Mouse (Mus musculus) CH12.LX (cell line): ENCODE results near the gene Tln2. TPM values are rescaled to one million over a fixed set of nuclear protein-coding genes. Genes with fewer than 3 reads are reported as not detected.

Experiments used
- DNase-seq: peaks from one replicate; pipeline ENCODE4 v3.0.0-alpha.2; 2013; ENCODE audit errors: extremely low read depth
- H3K27ac ChIP-seq: 2 replicates; pipeline ENCODE4 v1.5.1; 2012; ENCODE audit warnings: low read depth, mild to moderate bottlenecking, control low read depth, moderate library complexity; ENCODE audit not compliant: insufficient read depth
- H3K27me3 ChIP-seq: replicated peaks from 2 replicates; pipeline ENCODE3; 2012; ENCODE audit warnings: inconsistent platforms
- H3K36me3 ChIP-seq, 2 experiments: replicated peaks in 1 of 2; 2 replicates each; pipeline versions ENCODE3 to v1.6.1; 2012; ENCODE audit warnings: inconsistent platforms in 1 of 2, low read length in 1 of 2, mild to moderate bottlenecking in 1 of 2, mixed read lengths in 1 of 2, moderate library complexity in 1 of 2; ENCODE audit not compliant: control insufficient read depth in 1 of 2, insufficient read depth in 1 of 2
- H3K4me1 ChIP-seq, 2 experiments: 2 replicates each; pipeline ENCODE4 v1.6.1; 2012; ENCODE audit warnings: inconsistent platforms in 1 of 2, moderate library complexity in 1 of 2; ENCODE audit not compliant: insufficient read depth in 2 of 2, control insufficient read depth in 1 of 2
- H3K4me2 ChIP-seq: 2 replicates; pipeline ENCODE4 v1.6.1; 2012; ENCODE audit warnings: low read depth, mild to moderate bottlenecking, control low read depth; ENCODE audit not compliant: poor library complexity, insufficient read depth, severe bottlenecking
- H3K4me3 ChIP-seq, 3 experiments: fragments of 150-350 bp in 1 of 3; sonication (generic) in 1 of 3; replicated peaks in 1 of 3; 2 replicates each; pipeline versions ENCODE3 to v1.5.1; 2011 to 2012; ENCODE audit warnings: low read depth in 2 of 3, low read length in 2 of 3, mild to moderate bottlenecking in 2 of 3, moderate library complexity in 2 of 3, control low read depth in 1 of 3, improper control_type of control experiment in 1 of 3, inconsistent platforms in 1 of 3, mixed read lengths in 1 of 3; ENCODE audit not compliant: poor library complexity in 1 of 3
- H3K79me2 ChIP-seq: replicated peaks from 2 replicates; pipeline ENCODE4 v1.6.1; 2012; ENCODE audit warnings: mild to moderate bottlenecking, moderate library complexity; ENCODE audit not compliant: control insufficient read depth, poor library complexity, insufficient read depth, severe bottlenecking; ENCODE audit errors: extremely low read depth
- H3K9ac ChIP-seq: 2 replicates; pipeline ENCODE4 v1.6.1; 2012; ENCODE audit warnings: low read depth, mild to moderate bottlenecking, control low read depth, moderate library complexity; ENCODE audit not compliant: insufficient read depth
- H3K9me3 ChIP-seq: replicated peaks from 2 replicates; pipeline ENCODE3; 2012; ENCODE audit warnings: low read length, inconsistent platforms, mixed read lengths
- BHLHE40 ChIP-seq: IDR thresholded peaks from 2 replicates; pipeline ENCODE4 v1.6.1; 2011; ENCODE audit warnings: mild to moderate bottlenecking, low read depth, low read length, improper control_type of control experiment
- CHD1 ChIP-seq: IDR thresholded peaks from 2 replicates; pipeline ENCODE4 v1.6.1; 2012; ENCODE audit warnings: low read depth, low read length, improper control_type of control experiment, inconsistent platforms
- CHD2 ChIP-seq: IDR thresholded peaks from 2 replicates; pipeline ENCODE4 v1.6.1; 2011; ENCODE audit warnings: low read length, improper control_type of control experiment
- CTCF ChIP-seq, 2 experiments: IDR thresholded peaks in 1 of 2; conservative IDR thresholded peaks in 1 of 2; 2 replicates each; pipeline ENCODE4 v1.5.1; 2011 to 2012; ENCODE audit warnings: low read depth in 2 of 2, low read length in 2 of 2, improper control_type of control experiment in 1 of 2, inconsistent platforms in 1 of 2, mild to moderate bottlenecking in 1 of 2, moderate library complexity in 1 of 2
- ELF1 ChIP-seq: IDR thresholded peaks from 2 replicates; pipeline ENCODE4 v1.6.1; 2014; ENCODE audit warnings: low read depth, mild to moderate bottlenecking, inconsistent platforms, low read length, improper control_type of control experiment
- GABPA ChIP-seq: IDR thresholded peaks from 2 replicates; pipeline ENCODE4 v1.6.1; 2012; ENCODE audit warnings: low read depth, low read length, improper control_type of control experiment, inconsistent platforms; ENCODE audit not compliant: insufficient replicate concordance
- HCFC1 ChIP-seq: IDR thresholded peaks from 2 replicates; pipeline ENCODE4 v1.6.1; 2012; ENCODE audit warnings: low read depth, mild to moderate bottlenecking, inconsistent platforms, low read length, improper control_type of control experiment
- IRF4 ChIP-seq: IDR thresholded peaks from 2 replicates; pipeline ENCODE4 v1.6.1; 2014; ENCODE audit warnings: low read depth, mild to moderate bottlenecking, inconsistent platforms, low read length, improper control_type of control experiment
- JUND ChIP-seq: conservative IDR thresholded peaks from 2 replicates; pipeline ENCODE4 v1.6.1; 2011; ENCODE audit warnings: low read depth, low read length, improper control_type of control experiment
- MAX ChIP-seq: IDR thresholded peaks from 2 replicates; pipeline ENCODE4 v1.6.1; 2011; ENCODE audit warnings: low read length, improper control_type of control experiment
- MAZ ChIP-seq: IDR thresholded peaks from 2 replicates; pipeline ENCODE4 v1.6.1; 2012; ENCODE audit warnings: low read depth, mild to moderate bottlenecking, inconsistent platforms, low read length, improper control_type of control experiment, moderate library complexity
- MEF2A ChIP-seq: IDR thresholded peaks from 2 replicates; pipeline ENCODE4 v1.6.1; 2014; ENCODE audit warnings: low read depth, mild to moderate bottlenecking, inconsistent platforms, low read length, improper control_type of control experiment, borderline replicate concordance
- MYC ChIP-seq: IDR thresholded peaks from 2 replicates; pipeline ENCODE4 v1.6.1; 2011; ENCODE audit warnings: low read depth, mild to moderate bottlenecking, improper control_type of control experiment, low read length
- NELFE ChIP-seq: IDR thresholded peaks from 2 replicates; pipeline ENCODE4 v1.6.1; 2011; ENCODE audit warnings: low read depth, low read length, improper control_type of control experiment
- NRF1 ChIP-seq: IDR thresholded peaks from 2 replicates; pipeline ENCODE4 v1.6.1; 2014; ENCODE audit warnings: low read depth, mild to moderate bottlenecking, inconsistent platforms, low read length, improper control_type of control experiment, moderate library complexity
- PAX5 ChIP-seq: IDR thresholded peaks from 2 replicates; pipeline ENCODE4 v1.6.1; 2012; ENCODE audit warnings: low read length, inconsistent platforms, mixed read lengths
- RAD21 ChIP-seq: IDR thresholded peaks from 2 replicates; pipeline ENCODE4 v1.6.1; 2011; ENCODE audit warnings: low read depth, mild to moderate bottlenecking, low read length, improper control_type of control experiment, moderate library complexity
- TBP ChIP-seq: conservative IDR thresholded peaks from 2 replicates; pipeline ENCODE4 v1.6.1; 2011; ENCODE audit warnings: low read depth, low read length, improper control_type of control experiment
- TCF12 ChIP-seq: IDR thresholded peaks from 2 replicates; pipeline ENCODE4 v1.6.1; 2014; ENCODE audit warnings: low read depth, mild to moderate bottlenecking, inconsistent platforms, low read length, improper control_type of control experiment
- UBTF ChIP-seq: IDR thresholded peaks from 2 replicates; pipeline ENCODE4 v1.6.1; 2012; ENCODE audit warnings: low read depth, mild to moderate bottlenecking, inconsistent platforms, low read length, improper control_type of control experiment, moderate library complexity
- ZC3H11A ChIP-seq: IDR thresholded peaks from 2 replicates; pipeline ENCODE4 v1.6.1; 2012; ENCODE audit warnings: low read depth, mild to moderate bottlenecking, inconsistent platforms, low read length, improper control_type of control experiment
- ZMIZ1 ChIP-seq: IDR thresholded peaks from 2 replicates; pipeline ENCODE4 v1.6.1; 2012; ENCODE audit warnings: low read depth, mild to moderate bottlenecking, inconsistent platforms, low read length, improper control_type of control experiment
- ZNF384 ChIP-seq: IDR thresholded peaks from 2 replicates; pipeline ENCODE4 v1.6.1; 2012; ENCODE audit warnings: low read depth, low read length, improper control_type of control experiment, inconsistent platforms
- dilution Hi-C: fragments of 300-500 bp; cut with MboI; formaldehyde crosslinking; loops from 2 replicates; pipeline ENCODE4 v1.14.3; 2020; ENCODE audit warnings: low sequenced_read_pairs; ENCODE audit not compliant: extremely low pct_unique_long_range_greater_than_20kb, extremely low pct_ligation_motif_present
- in situ Hi-C: fragments of 300-500 bp; cut with MboI; formaldehyde crosslinking; loops from 3 replicates; pipeline ENCODE4 v1.14.3; 2019; ENCODE audit warnings: low sequenced_read_pairs, low pct_ligation_motif_present, low pct_unique_long_range_greater_than_20kb, mixed read lengths
- polyA plus RNA-seq: library from polyadenylated mRNA; unstranded; fragments of >175 nt; gene quantifications from 2 replicates; pipeline ENCODE4 v1.2.1, GENCODE M21; 2012; ENCODE audit warnings: low read depth; ENCODE audit not compliant: insufficient read length
- total RNA-seq, 2 experiments: library from RNA; depleted of rRNA; stranded (reverse); fragments of 300-350 nt in 1 of 2; fragments of >200 nt in 1 of 2; gene quantifications; 2 replicates each; pipeline ENCODE4 v1.2.3; 2012 to 2014

Gene Tln2
- total and polyA plus RNA-seq, 3 experiments, result 2.6 to 4.4 (median 4.4) TPM

DNA sequence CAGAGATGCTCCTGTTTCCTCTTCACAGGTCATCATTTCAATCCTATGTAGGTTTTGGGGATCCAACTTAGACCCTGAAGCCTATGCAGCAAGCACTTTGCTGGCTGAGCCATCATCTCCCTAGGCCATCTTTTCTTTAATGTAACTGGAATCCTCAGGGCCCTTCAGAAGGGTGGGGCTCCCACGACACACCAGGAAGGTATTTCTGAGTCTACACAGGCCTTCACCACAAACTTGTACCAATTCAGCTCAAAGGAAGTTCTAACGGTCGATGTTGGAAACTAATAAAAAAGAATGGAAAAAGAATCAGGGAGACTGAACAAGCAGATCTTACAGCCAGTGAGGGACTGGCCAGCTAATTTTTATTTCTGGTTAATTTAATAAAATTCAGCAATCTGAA, 163.1 kb downstream of the Tln2 start:
- H3K4me3 ChIP-seq, result no peak overlapping the region
- H3K79me2 ChIP-seq, result no peaks in the 10 kb centered on the region
- no peaks in the 10 kb centered on the region for H3K9me3 ChIP-seq
- dilution Hi-C loops, result no loop called here
- no peak overlapping the region for H3K27ac ChIP-seq
- no peaks in the 10 kb centered on the region for H3K27me3 ChIP-seq
- in situ Hi-C loops, result no loop called here
- TF ChIP-seq TBP (no peak), MAZ (no peak), CHD2 (no peak), BHLHE40 (no peak), CTCF (conservative IDR thresholded peaks at IDR 0.05 in 1 of 2, IDR thresholded peaks at IDR 0.05 in 1 of 2; ENCODE audit: low read depth in 2 of 2, low read length in 2 of 2) (no peak), GABPA (no peak), ZMIZ1 (no peak), CHD1 (no peak), ZNF384 (no peak)
- no peak for DNase-seq
- H3K9ac ChIP-seq, result no peak overlapping the region
- H3K4me1 ChIP-seq, result no peaks in the 10 kb centered on the region
- H3K36me3 ChIP-seq, result no peaks in the 10 kb centered on the region
- no peak overlapping the region for H3K4me2 ChIP-seq

DNA sequence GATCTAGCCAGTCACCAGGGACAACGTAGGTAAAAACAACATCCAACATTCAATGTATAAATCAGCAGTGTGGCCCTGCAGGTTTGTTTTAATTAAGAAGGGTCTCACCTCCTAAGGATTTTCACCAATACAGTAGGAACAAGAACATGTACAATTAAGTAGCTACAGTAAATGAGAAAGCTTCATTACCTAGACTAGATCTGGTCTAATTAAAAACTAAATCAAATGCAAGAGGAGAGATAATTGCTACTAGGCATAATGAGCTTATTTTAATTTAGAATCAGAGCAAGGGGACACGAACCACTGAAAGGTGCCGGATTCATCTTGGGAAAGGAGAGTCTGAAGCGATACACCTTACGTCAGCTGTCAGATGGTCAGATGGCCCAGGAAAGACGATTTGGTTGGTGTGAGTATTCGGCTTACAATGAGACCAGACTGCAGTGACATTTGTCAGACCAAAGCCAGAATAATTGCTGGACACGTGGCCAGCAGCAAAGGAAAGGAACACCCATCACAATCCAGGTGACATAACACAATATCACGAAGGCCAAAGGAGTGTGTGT, 175.4 kb downstream of the Tln2 start:
- DNase-seq, result no peak
- Histone ChIP-seq H3K4me2 (no peak overlapping the region), H3K9ac (no peak overlapping the region), H3K4me1 (peaks cover 0 to 5% of the 10 kb centered on the region in 2 experiments; a peak in 1 of 4 replicates), H3K4me3 (no peak overlapping the region), H3K79me2 (no peaks in the 10 kb centered on the region), H3K9me3 (no peaks in the 10 kb centered on the region), H3K27ac (no peak overlapping the region), H3K27me3 (no peaks in the 10 kb centered on the region), H3K36me3 (no peaks in the 10 kb centered on the region)
- in situ Hi-C loops (no loop called here), dilution Hi-C loops (no loop called here)
- no peak for TF ChIP-seq TCF12
- no peak for TF ChIP-seq NELFE
- TF ChIP-seq NRF1, result no peak
- no peak for TF ChIP-seq ELF1
- TF ChIP-seq JUND, result no peak
- no peak for TF ChIP-seq HCFC1
- no peak for TF ChIP-seq MAX
- no peak for TF ChIP-seq ZMIZ1
- no peak for TF ChIP-seq CHD2
- TF ChIP-seq UBTF, result no peak
- no peak for TF ChIP-seq MYC
- TF ChIP-seq ZC3H11A, result no peak
- TF ChIP-seq RAD21, result no peak
- TF ChIP-seq PAX5, result no peak
- no peak for TF ChIP-seq MEF2A
- no peak for TF ChIP-seq GABPA
- TF ChIP-seq IRF4, result no peak
